Mouse (Mus musculus) hindbrain, embryonic 12.5 days (tissue): ENCODE data around the gene Fnip1. TPM values are rescaled to one million over a fixed set of nuclear protein-coding genes. Genes with fewer than 3 reads are reported as not detected.
A peak's percentile ranks its signal among the peaks of the same experiment; 100 is the strongest.
"Not testable (repeated sequence)": the region's sequence is repeated elsewhere in the genome, so short reads cannot be mapped to it uniquely, and the experiment has no call there.

Experiments used
- ATAC-seq: fragments of 200-750 bp; cut with Nextera tagmentation; 2 replicates; pipeline ENCODE4 v1.8.0; 2017; ENCODE audit warnings: moderate TSS enrichment; ENCODE audit not compliant: low FRiP score
- H3K27ac ChIP-seq: fragments of 300-500 bp; sonication (generic); 2 replicates; pipeline ENCODE4 v1.5.1; 2016; ENCODE audit warnings: mild to moderate bottlenecking
- H3K27me3 ChIP-seq: fragments of 300-500 bp; sonication (generic); 2 replicates; pipeline ENCODE4 v1.6.1; 2016; ENCODE audit warnings: mild to moderate bottlenecking
- H3K36me3 ChIP-seq: fragments of 300-500 bp; sonication (generic); 2 replicates; pipeline ENCODE4 v1.6.1; 2016; ENCODE audit warnings: mild to moderate bottlenecking
- H3K4me1 ChIP-seq: fragments of 300-500 bp; sonication (generic); 2 replicates; pipeline ENCODE4 v1.6.1; 2016
- H3K4me2 ChIP-seq: fragments of 300-500 bp; sonication (generic); replicated peaks from 2 replicates; pipeline ENCODE4 v1.6.1; 2016; ENCODE audit warnings: mild to moderate bottlenecking
- H3K4me3 ChIP-seq: fragments of 300-500 bp; sonication (generic); 2 replicates; pipeline ENCODE4 v1.5.1; 2016; ENCODE audit warnings: mild to moderate bottlenecking
- H3K9ac ChIP-seq: fragments of 300-500 bp; sonication (generic); 2 replicates; pipeline ENCODE4 v1.6.1; 2016; ENCODE audit warnings: mild to moderate bottlenecking, moderate library complexity
- H3K9me3 ChIP-seq: fragments of 300-500 bp; sonication (generic); replicated peaks from 2 replicates; pipeline ENCODE4 v1.6.1; 2016; ENCODE audit warnings: mild to moderate bottlenecking
- WGBS: fragments of 180-500 bp; shearing (Covaris S2); methylation state at CpG from one replicate; pipeline ENCODE4 v1.1.7; 2016; 5-methylcytosine and 5-hydroxymethylcytosine counted together
- polyA plus RNA-seq: library from polyadenylated mRNA; unstranded; fragments of >200 nt; fragmentation: Nextera tagmentation; extraction: Ambion mirVana; gene quantifications from 2 replicates; pipeline ENCODE4 v1.2.1, GENCODE M21; 2016

Gene Fnip1
- polyA plus RNA-seq, 1 experiment from 2014 or later = 13.2 TPM

- H3K27ac ChIP-seq = no peak overlapping the region
- no peaks in the 10 kb centered on the region for H3K4me1 ChIP-seq
- no peaks in the 10 kb centered on the region for H3K36me3 ChIP-seq
- H3K4me3 ChIP-seq = no peak overlapping the region
- H3K27me3 ChIP-seq = no peaks in the 10 kb centered on the region
- WGBS = 83% methylated on average over 12 of the region's 12 CpGs
- ATAC-seq = no peak
- no peak overlapping the region for H3K9ac ChIP-seq
- no peaks in the 10 kb centered on the region for H3K9me3 ChIP-seq
- no peak overlapping the region for H3K4me2 ChIP-seq
Measured at GRCm38 (mm10) chr11:54427695-54428352, 10.2 kb upstream of the Fnip1 start.

GRCm38 (mm10) chr11:54429224-54429623 is 8.8 kb upstream of the Fnip1 start:
- Histone ChIP-seq H3K27me3 (no peaks in the 10 kb centered on the region), H3K9ac (no peak overlapping the region), H3K9me3 (no peaks in the 10 kb centered on the region), H3K27ac (no peak overlapping the region), H3K4me2 (no peak overlapping the region), H3K36me3 (no peaks in the 10 kb centered on the region), H3K4me1 (no peaks in the 10 kb centered on the region), H3K4me3 (no peak overlapping the region)
- WGBS = 92% methylated on average over 2 of the region's 2 CpGs
- no peak for ATAC-seq

DNA sequence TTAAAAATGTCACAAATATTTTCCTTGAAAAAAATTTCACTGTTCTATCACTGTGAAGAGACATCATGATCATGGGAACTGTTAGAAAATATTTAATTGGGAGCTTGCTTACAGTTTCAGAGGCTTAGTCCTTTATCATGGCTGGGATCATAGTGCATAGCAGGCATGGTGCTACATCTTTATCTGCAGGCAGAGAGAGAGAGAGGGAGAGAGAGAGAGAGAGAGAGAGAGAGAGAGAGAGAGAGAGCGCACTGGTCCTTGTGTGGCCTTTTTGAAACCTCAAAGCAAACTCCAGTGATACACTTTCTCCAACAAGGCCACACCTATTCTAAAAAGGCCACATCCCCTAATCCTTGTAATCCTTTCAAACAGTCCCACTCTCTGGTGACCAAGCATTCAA is 2.2 kb upstream of the Fnip1 start:
- Histone ChIP-seq H3K9ac (no peak overlapping the region), H3K4me1 (peaks cover 15% of the 10 kb centered on the region), H3K27me3 (no peaks in the 10 kb centered on the region), H3K27ac (no peak overlapping the region), H3K36me3 (no peaks in the 10 kb centered on the region), H3K9me3 (no peaks in the 10 kb centered on the region), H3K4me2 (no peak overlapping the region), H3K4me3 (no peak overlapping the region)
- ATAC-seq = no peak
- 100% methylated on average over 1 of the region's 1 CpGs for WGBS

DNA sequence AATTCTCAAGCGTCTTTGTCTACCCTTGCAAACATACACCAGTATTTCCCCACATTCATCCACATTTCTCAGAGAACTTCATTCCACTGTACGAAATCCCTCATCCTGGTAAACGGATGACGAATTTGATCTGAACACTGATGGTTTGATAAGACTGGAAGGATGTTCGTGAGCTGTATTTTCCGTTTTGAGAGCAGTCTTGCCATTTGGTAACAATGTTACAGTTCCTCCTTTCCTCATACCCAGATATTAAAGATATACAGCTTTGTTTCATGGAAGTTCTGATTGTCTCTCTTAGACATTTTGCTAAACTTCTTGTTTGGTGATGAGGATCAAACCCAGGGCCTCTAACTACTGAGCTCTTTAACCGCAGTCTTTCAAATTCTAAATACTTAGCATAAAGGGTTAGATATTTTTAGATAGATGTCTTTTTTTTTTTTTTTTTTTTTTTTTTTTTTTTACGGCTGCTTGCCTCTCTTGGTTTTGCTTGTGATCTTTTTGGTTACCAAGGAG is 633 bp upstream of the Fnip1 start:
- H3K4me2 ChIP-seq = peak overlapping the region; percentile 70
- no peak for ATAC-seq
- WGBS = 64% methylated on average over 8 of the region's 8 CpGs
- no peaks in the 10 kb centered on the region for H3K27me3 ChIP-seq
- peak overlapping the region; percentile 62 for H3K4me3 ChIP-seq
- H3K9ac ChIP-seq = no peak overlapping the region
- H3K27ac ChIP-seq = peak overlapping the region; percentile 13; the same call in 1 of the 2 replicates
- no peaks in the 10 kb centered on the region for H3K9me3 ChIP-seq
- H3K4me1 ChIP-seq = peaks cover 15% of the 10 kb centered on the region
- no peaks in the 10 kb centered on the region for H3K36me3 ChIP-seq

DNA sequence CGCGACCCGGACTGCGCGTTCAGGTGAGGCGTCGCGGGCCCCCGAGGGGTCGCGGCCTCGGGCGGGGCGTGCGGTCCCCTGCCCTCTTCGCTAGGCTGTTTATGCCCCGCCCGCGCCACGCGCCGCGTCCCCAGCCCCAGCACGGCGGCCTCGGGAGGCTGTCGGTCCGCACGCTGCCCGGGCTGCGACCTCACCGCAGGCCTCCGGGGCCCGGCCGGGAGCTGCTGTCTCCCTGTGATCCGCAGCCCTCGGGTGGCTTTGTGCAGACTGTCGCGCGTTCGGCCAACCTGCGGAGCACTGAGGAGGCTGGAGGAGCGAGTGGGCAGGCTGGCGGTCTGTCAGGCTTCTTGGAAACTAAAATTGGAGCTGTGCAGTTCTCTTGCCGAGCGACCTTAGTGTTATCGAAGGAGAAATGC is 375 bp downstream of the Fnip1 start:
- Histone ChIP-seq H3K27ac (peak overlapping the region; percentile 83), H3K27me3 (no peaks in the 10 kb centered on the region), H3K9me3 (no peaks in the 10 kb centered on the region), H3K4me2 (peak overlapping the region; percentile 70), H3K4me3 (peak overlapping the region; percentile 62), H3K4me1 (peaks cover 15% of the 10 kb centered on the region), H3K9ac (peak overlapping the region; percentile 89), H3K36me3 (no peaks in the 10 kb centered on the region)
- WGBS = under 1% methylated on average over 29 of the region's 47 CpGs
- peak; percentile 85 for ATAC-seq

DNA sequence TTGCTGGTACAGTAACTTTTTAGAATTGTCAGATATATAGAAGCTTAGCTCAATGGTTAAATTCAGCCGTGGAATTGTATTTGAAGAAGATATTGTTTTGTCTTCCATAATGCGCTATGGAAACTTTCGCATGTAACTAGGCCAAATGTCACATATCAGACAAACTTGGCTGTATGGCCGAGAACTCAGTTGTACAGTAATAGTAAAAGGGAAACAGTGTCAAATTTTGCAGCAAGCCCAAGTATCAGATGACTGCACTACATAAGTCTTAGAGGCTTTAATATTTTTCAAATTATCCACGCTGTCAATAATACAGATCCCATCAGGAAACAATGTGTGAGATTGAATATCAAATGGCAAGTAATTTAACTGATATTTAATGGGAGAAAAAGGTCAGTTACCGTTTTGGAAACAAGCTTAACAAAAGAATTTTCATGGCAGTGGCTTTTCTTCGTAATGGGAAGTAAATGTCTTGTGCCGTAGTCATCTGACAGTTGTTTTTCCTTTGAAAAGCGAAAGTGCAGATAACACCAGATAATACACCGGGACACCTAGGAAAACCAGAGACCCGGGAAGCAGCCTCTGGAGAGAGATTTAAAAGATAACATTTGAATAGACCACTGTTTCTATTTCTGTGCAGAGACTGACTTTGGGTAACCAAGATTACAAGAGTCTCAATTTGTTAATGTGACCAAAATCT is 1.1 kb downstream of the Fnip1 start:
- H3K9ac ChIP-seq = peak overlapping the region; percentile 89
- no peaks in the 10 kb centered on the region for H3K36me3 ChIP-seq
- H3K27me3 ChIP-seq = no peaks in the 10 kb centered on the region
- H3K27ac ChIP-seq = no peak overlapping the region
- WGBS = 49% methylated on average over 11 of the region's 11 CpGs
- peaks cover 15% of the 10 kb centered on the region for H3K4me1 ChIP-seq
- ATAC-seq = no peak
- peak overlapping the region; percentile 62 for H3K4me3 ChIP-seq
- H3K4me2 ChIP-seq = peak overlapping the region; percentile 70
- no peaks in the 10 kb centered on the region for H3K9me3 ChIP-seq

DNA sequence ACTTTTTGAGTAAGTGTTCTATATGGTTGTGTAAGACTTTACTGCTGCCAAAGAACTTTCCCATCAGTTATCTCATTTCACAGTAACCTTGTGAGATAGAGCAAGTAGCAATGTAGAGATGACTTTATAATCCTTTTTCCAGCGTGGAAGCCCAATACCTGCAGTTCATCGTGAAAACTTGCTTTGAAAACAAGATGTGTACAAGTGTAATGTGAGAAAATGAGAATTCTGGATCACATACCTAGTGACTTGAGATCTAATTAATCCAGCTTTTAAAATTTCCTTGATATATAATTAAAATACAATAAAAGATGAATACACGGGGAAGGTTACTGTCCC is 1.7 kb downstream of the Fnip1 start:
- Histone ChIP-seq H3K4me3 (peak overlapping the region; percentile 62; the same call in 1 of the 2 replicates), H3K9ac (no peak overlapping the region)
- WGBS = 78% methylated on average over 3 of the region's 3 CpGs

GRCm38 (mm10) chr11:54450757-54451156 is 12.8 kb downstream of the Fnip1 start:
- H3K27ac ChIP-seq, H3K4me2 ChIP-seq, H3K36me3 ChIP-seq, H3K9ac ChIP-seq, H3K9me3 ChIP-seq, H3K4me3 ChIP-seq, H3K27me3 ChIP-seq, ATAC-seq, H3K4me1 ChIP-seq: not testable (repeated sequence)
- WGBS = 90% methylated on average over 3 of the region's 3 CpGs

More for the DNA sequence above, 1.7 kb downstream of the Fnip1 start:
- H3K27me3 ChIP-seq = no peaks in the 10 kb centered on the region
- H3K4me2 ChIP-seq = peak overlapping the region; percentile 70
- no peaks in the 10 kb centered on the region for H3K36me3 ChIP-seq
- H3K4me1 ChIP-seq = peaks cover 15% of the 10 kb centered on the region
- ATAC-seq = no peak
- H3K9me3 ChIP-seq = no peaks in the 10 kb centered on the region
- H3K27ac ChIP-seq = no peak overlapping the region

DNA sequence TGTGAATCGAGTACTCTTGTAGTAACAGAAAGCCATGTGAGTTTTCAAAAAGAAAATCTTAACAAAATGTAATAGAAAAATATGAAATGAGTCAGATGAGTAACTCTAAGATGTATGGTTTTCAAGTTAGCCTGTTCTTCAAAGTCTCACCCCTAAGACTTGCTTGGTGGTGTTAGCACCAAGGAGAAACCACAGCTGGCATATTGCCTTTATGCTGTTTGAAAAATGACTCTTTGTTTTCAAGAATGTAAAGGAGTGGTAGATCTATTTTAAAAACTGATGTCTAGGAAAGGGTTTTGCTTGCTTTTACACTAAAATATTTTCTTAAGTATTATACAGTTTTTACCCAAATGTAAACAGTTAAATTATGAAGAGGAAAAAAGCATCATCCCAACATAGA is 16.5 kb downstream of the Fnip1 start:
- Histone ChIP-seq H3K4me2 (no peak overlapping the region), H3K27me3 (no peaks in the 10 kb centered on the region), H3K9ac (no peak overlapping the region), H3K9me3 (no peaks in the 10 kb centered on the region), H3K4me1 (no peaks in the 10 kb centered on the region), H3K27ac (no peak overlapping the region), H3K4me3 (no peak overlapping the region), H3K36me3 (no peaks in the 10 kb centered on the region)
- WGBS = 90% methylated on average over 1 of the region's 1 CpGs
- no peak for ATAC-seq

DNA sequence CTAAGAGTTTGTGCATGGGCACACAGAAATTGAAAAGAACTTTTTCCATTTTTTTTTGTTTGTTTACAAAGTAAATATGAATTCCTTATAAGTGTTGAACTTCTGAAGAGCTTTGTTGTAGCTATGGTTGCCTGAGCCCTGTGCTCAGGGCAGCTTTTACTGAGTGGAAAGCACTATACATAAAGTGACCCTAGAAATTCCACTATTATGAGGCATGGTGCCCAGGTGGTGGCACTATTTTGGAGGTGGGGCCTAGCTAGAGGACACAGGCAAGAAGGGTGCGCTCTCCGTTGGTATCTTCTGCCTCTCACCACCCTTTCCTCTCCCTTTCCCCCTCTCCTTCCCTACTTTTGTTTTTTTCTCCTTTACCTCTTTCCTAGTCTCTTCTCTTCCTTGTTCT is 18.9 kb downstream of the Fnip1 start:
- no peaks in the 10 kb centered on the region for H3K36me3 ChIP-seq
- H3K27me3 ChIP-seq = no peaks in the 10 kb centered on the region
- no peak overlapping the region for H3K9ac ChIP-seq
- H3K4me1 ChIP-seq = no peaks in the 10 kb centered on the region
- no peak overlapping the region for H3K4me3 ChIP-seq
- no peak for ATAC-seq
- no peak overlapping the region for H3K27ac ChIP-seq
- no peak overlapping the region for H3K4me2 ChIP-seq
- 68% methylated on average over 2 of the region's 2 CpGs for WGBS
- no peaks in the 10 kb centered on the region for H3K9me3 ChIP-seq

DNA sequence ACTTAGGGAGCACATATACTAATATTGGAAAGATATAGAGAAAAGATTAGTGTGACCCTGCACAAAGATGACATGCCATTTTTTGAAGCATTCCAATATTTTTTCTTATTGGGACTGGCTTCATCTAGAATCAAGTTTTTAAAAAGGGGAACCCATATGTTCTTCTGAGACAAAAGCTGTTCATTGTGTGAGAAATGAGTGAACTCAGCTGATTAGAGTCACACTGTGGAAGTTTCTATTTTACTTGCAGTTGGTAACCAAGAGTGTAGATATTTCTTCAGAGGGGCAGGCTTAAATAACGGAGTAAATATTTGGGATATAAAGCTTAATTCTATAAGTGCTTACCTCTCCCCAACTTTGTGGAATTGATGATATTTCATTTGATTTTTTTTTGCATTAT is 20.2 kb downstream of the Fnip1 start:
- WGBS = 90% methylated on average over 1 of the region's 1 CpGs
- Histone ChIP-seq H3K27ac (no peak overlapping the region), H3K4me1 (no peaks in the 10 kb centered on the region), H3K36me3 (no peaks in the 10 kb centered on the region), H3K27me3 (no peaks in the 10 kb centered on the region), H3K4me2 (no peak overlapping the region), H3K9me3 (no peaks in the 10 kb centered on the region), H3K9ac (no peak overlapping the region), H3K4me3 (no peak overlapping the region)
- no peak for ATAC-seq

DNA sequence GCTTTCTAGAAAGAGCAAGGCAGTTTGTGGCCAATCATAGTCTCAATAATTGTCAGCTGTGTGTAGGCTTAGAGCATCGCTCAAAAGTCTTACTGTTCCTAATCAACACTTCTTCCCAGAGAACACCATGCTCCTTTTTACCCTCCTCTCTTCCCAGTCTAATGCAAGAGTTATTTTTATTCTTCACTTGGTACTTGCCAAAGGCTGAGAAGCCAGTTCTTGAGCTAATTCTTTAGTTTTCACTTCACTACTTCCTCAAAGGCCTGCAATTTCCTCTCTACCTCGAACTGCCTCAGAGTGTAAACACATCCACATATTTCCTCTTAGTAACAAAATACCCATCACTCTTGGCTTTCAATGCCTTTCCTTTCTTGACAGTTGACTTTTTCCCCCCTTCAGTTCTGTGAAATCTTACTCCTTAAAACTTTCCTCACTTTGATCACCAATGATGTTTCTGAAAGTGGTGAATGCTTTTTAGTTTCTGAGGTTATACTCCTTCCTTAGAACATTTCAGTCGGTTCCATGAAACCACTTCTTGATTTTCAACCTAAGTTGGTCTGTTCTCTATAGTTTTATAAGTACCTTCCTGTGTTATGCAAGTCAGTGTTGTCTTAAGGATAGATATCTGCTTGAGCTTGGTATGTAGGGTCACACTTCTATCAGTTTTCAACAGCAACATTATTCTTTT is 26.7 kb downstream of the Fnip1 start:
- no peaks in the 10 kb centered on the region for H3K27me3 ChIP-seq
- H3K4me2 ChIP-seq = no peak overlapping the region
- no peak overlapping the region for H3K4me3 ChIP-seq
- H3K9me3 ChIP-seq = no peaks in the 10 kb centered on the region
- H3K27ac ChIP-seq = no peak overlapping the region
- 65% methylated on average over 3 of the region's 3 CpGs for WGBS
- no peaks in the 10 kb centered on the region for H3K4me1 ChIP-seq
- no peak overlapping the region for H3K9ac ChIP-seq
- no peaks in the 10 kb centered on the region for H3K36me3 ChIP-seq
- no peak for ATAC-seq
